Mouse (Mus musculus) heart, adult 2 months (tissue): ENCODE measurements around the gene Naa25.

Experiments used
- CTCF ChIP-seq: fragments of 200-600 bp; IDR thresholded peaks from 2 replicates; pipeline ENCODE4 v1.8.1; 2022; ENCODE audit warnings: antibody characterized with exemption, mild to moderate bottlenecking, moderate library complexity
- EP300 ChIP-seq: fragments of 200-500 bp; IDR thresholded peaks from 2 replicates; pipeline ENCODE4 v1.6.1; 2011; ENCODE audit warnings: low read depth, low read length, control low read depth; ENCODE audit not compliant: insufficient read depth
- POLR2A ChIP-seq: fragments of 200-500 bp; IDR thresholded peaks from 2 replicates; pipeline ENCODE4 v1.6.1; 2011; ENCODE audit warnings: mild to moderate bottlenecking, low read depth, low read length, control low read depth; ENCODE audit not compliant: insufficient read depth

DNA sequence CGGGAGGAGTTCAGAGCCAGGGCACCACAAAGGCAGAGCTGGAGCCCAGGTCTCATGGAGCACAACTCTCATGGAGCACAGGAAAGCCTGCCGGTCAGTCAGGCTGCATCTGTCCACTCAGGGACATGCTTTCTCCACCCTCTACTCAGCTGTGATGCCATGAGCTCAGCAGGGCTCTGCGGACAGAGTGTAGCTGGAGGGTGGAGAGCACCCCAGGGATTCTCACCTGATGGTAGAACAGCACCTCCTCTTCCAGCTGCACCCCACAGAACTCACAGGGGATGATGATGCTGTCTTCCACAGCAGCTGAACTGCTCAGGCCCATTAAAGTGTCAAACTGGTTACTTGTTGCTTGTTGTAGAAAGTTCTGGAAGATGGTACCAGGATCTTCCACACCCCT is 22.9 kb upstream of the Naa25 start:
- TF ChIP-seq POLR2A = no peak
- no peak for TF ChIP-seq CTCF
- TF ChIP-seq EP300 = no peak
